In genomic region chr9:83726979-83727378, GRCm38 (mm10) we compare ENCODE assay signal across 8 mouse cellular contexts.
DNase-seq lines count a peak whose midpoint lies in the region; ATAC-seq and TF ChIP-seq lines count a peak whose summit lies in the region.

No protein-coding gene starts in this region.

- peak overlapping the region; percentile 3; the same call in 1 of the 2 replicates for H3K9ac ChIP-seq in heart, embryonic 15.5 days
- H3K9ac ChIP-seq in hindbrain, embryonic 12.5 days = no peak overlapping the region
- H3K9ac ChIP-seq in midbrain, embryonic 13.5 days (replicated peaks) = no peak overlapping the region; the same call in 1 of the 2 replicates

- DNase-seq in heart, postnatal 36 days = no peak
- peak; percentile 20 for DNase-seq in brain, embryonic 14.5 days (ENCODE audit: low read depth)
- no peak for DNase-seq in thymus, postnatal 10 days (ENCODE audit: low spot score in 2 of 2)
- DNase-seq in ovary, postnatal 10 days (ENCODE audit: low spot score) = no peak
- DNase-seq in layer of hippocampus, adult 9-10 months (ENCODE audit: low spot score) = no peak

- WGBS in heart, embryonic 15.5 days = 43% methylated on average over 16 of the region's 16 CpGs
- 48% methylated on average over 16 of the region's 16 CpGs for WGBS in hindbrain, embryonic 12.5 days
- 52% methylated on average over 16 of the region's 16 CpGs for WGBS in midbrain, embryonic 13.5 days

- no peaks in the 10 kb centered on the region for H3K36me3 ChIP-seq in heart, embryonic 15.5 days
- H3K36me3 ChIP-seq in hindbrain, embryonic 12.5 days = no peaks in the 10 kb centered on the region
- H3K36me3 ChIP-seq in midbrain, embryonic 13.5 days = no peaks in the 10 kb centered on the region

- intact Hi-C loops in heart, postnatal 36 days (cut with DNase I) = no loop called here

- no peak for TF ChIP-seq CTCF in brain, embryonic 14.5 days (IDR thresholded peaks at IDR 0.05; ENCODE audit: borderline replicate concordance, extremely low read depth, insufficient read depth, insufficient read length)

- TF ChIP-seq POLR2A in brain, embryonic 14.5 days (IDR thresholded peaks at IDR 0.05; ENCODE audit: borderline replicate concordance, extremely low read depth, insufficient read depth, insufficient read length, poor library complexity, severe bottlenecking) = no peak

- no peaks in the 10 kb centered on the region for H3K9me3 ChIP-seq in heart, embryonic 15.5 days (replicated peaks)
- H3K9me3 ChIP-seq in hindbrain, embryonic 12.5 days (replicated peaks) = no peaks in the 10 kb centered on the region
- H3K9me3 ChIP-seq in midbrain, embryonic 13.5 days = no peaks in the 10 kb centered on the region

- H3K4me3 ChIP-seq in heart, embryonic 15.5 days = peak overlapping the region; percentile 41
- peak overlapping the region; percentile 11 for H3K4me3 ChIP-seq in hindbrain, embryonic 12.5 days
- peak overlapping the region; percentile 32 for H3K4me3 ChIP-seq in midbrain, embryonic 13.5 days (replicated peaks)

- no peak for ATAC-seq in heart, embryonic 15.5 days (replicated peaks; ENCODE audit: insufficient number of reproducible peaks, insufficient read depth, low FRiP score, low read depth)
- ATAC-seq in hindbrain, embryonic 12.5 days (ENCODE audit: low FRiP score) = 0 out of 2 replicates have a peak, but pooled peaks have one; percentile 21
- ATAC-seq in midbrain, embryonic 13.5 days = peak; percentile 24

- peak overlapping the region; percentile 69 for H3K4me2 ChIP-seq in heart, embryonic 15.5 days
- peak overlapping the region; percentile 46 for H3K4me2 ChIP-seq in hindbrain, embryonic 12.5 days (replicated peaks)
- H3K4me2 ChIP-seq in midbrain, embryonic 13.5 days (replicated peaks) = peak overlapping the region; percentile 54

- H3K27ac ChIP-seq in heart, embryonic 15.5 days = no peak overlapping the region
- H3K27ac ChIP-seq in hindbrain, embryonic 12.5 days = no peak overlapping the region
- H3K27ac ChIP-seq in midbrain, embryonic 13.5 days = no peak overlapping the region

- no peaks in the 10 kb centered on the region for H3K27me3 ChIP-seq in heart, embryonic 15.5 days
- H3K27me3 ChIP-seq in hindbrain, embryonic 12.5 days = no peaks in the 10 kb centered on the region
- no peaks in the 10 kb centered on the region for H3K27me3 ChIP-seq in midbrain, embryonic 13.5 days

- H3K4me1 ChIP-seq in heart, embryonic 15.5 days (replicated peaks) = peaks cover 4% of the 10 kb centered on the region
- H3K4me1 ChIP-seq in hindbrain, embryonic 12.5 days = no peaks in the 10 kb centered on the region
- 0 out of 2 replicates have a peak, but pooled peaks cover 3% of the 10 kb centered on the region for H3K4me1 ChIP-seq in midbrain, embryonic 13.5 days (replicated peaks)
